Mouse (Mus musculus) thymus, postnatal 36 days (tissue): ENCODE measurements around the gene Bbs9.

Experiments used
- DNase-seq, 2 experiments: peaks; one replicate each; pipeline ENCODE4 v3.0.0; 2022; ENCODE audit warnings: mixed read lengths in 2 of 2

Bbs9 gene

DNA sequence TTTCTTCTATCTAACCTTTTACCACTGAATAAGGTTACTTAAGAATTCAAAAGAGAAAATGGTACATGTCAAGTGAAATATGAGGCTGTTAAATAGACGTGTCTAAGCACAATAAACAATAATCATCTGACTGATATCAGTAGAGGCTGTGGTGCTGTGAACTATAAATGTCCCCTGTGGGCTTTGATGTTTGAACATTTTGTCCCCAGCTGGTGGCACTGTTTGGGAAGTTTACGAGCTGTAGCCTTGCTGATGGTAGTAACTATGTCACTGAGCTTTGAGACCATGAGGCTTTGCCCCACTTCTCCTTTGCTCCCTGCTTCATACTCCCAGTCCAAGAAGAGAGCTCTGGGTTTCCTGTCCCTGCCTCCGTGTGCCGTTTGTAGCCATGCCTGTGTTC is 222.3 kb downstream of the Bbs9 start:
- DNase-seq = no peak

DNA sequence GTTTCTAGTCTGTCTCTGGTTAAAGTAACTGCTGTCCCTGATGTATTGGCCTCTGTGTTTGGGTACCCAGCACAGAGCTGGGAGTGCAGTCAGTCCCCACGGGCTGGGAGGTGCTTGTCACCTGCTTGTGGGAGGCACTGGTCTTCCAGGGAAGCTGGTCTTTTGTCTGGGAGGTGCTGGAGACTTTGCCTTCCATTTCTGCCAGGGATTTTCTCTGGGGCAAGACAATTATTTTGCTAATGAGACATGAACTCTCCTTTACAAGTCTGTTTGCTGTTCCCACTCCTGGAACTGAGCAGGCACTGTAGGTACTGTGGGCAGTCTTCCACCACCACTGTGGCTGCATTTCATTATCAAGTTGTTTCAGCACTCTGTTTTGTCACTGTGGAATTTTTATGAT is 223.0 kb downstream of the Bbs9 start:
- DNase-seq = no peak

DNA sequence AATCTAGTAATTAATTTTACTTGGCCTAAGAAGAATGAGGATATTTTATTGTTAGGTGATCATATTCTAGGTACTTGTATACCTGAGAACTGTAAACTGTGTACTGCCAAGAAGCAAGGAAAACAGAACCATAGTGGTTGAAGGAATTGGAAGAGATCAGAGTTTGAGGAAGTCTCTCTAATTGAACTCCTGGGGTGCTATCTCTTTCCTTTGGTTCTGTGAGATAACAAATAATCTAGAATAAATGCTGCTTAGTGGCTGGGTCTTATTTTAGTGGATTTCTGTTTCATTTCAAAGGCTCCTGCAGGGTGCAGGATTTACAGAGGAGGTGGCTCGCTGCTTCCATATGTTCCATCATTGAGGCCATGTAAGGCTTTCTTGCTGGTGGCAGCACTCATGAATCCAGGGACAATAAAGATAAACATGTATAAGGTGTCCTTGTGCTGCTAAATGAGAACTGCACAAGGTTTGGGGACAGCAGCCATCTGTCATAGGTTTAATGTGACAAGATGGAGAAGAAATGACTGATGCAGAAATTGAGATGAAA is 226.6 kb downstream of the Bbs9 start:
- DNase-seq = no peak

DNA sequence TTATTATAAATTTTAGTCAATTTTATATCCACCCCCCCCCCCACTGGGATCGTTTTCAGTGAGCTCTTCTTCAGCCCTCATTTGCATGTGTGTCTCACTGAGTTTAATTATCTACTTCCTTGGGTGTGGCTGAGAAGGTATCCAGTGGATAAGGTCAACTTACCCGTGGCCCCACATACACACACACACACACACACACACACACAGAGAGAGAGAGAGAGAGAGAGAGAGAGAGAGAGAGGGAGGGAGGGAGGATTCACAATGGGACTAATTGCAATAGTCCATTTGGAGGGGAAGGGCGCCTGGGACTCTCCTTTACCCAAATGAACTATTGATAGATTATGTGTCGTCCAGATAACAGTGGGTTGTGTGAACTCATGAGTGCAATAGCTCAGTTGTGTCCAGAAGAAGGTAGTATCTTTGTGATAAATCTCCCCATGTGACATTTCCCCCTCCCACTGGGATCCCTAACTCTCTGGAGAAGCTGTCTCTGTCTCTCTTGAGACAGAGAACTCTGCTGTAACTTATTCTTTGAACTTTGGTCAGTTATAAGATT is 227.4 kb downstream of the Bbs9 start:
- no peak for DNase-seq

DNA sequence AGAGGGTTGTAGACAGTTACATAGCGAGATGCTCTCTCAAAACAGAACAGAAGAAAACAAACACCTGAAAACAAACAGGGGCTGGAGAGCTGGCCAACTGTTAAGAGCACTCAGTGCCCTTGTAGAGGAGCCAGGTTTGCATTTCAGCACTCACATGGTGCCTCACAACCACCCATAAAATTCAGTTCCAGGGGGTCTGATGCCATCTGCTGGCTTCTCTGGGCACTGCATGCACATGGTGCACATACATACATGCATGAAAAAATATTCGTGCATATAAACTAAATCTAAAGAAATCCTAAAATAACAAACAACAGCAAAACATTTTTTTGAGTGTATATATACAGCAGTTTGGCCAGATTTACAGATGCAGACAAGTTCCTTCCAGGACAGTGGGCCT is 228.0 kb downstream of the Bbs9 start:
- peak in 1 of 2 experiments; percentile 4 for DNase-seq

DNA sequence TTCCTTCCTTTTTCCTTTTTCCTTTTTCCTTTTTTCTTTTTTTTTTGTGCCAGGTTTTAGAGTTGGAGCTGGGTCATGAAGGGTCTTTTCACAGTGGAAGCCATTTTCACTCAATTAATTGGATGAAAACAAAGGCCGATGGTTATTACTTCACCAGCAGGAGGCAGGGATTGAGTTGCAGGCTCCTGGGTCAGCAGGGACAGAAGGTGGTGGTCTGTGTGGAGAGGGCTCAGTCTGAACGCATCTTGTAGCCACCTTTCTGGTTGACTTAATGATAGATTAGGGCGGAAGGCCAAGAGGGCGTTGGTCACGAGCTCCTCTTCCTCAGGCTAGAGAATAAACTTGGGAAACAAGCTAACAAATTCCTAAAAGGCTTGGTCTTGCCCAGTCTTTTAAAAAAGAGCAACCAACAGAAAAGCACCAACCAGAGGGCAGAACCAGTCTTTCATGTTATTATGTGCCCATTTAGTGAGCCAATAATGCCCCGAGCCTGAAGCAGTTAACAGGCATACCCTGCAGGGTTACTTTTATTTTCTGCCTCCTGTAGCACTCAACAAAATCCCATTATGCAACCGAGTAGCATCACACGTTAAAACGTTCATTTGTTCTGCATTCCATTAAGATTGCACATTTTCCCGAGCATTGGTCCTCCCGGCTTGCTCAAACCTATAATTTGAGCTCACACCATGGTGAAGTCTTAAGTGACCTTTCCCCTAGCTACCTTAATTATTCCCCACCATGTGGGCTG is 231.8 kb downstream of the Bbs9 start:
- no peak for DNase-seq

DNA sequence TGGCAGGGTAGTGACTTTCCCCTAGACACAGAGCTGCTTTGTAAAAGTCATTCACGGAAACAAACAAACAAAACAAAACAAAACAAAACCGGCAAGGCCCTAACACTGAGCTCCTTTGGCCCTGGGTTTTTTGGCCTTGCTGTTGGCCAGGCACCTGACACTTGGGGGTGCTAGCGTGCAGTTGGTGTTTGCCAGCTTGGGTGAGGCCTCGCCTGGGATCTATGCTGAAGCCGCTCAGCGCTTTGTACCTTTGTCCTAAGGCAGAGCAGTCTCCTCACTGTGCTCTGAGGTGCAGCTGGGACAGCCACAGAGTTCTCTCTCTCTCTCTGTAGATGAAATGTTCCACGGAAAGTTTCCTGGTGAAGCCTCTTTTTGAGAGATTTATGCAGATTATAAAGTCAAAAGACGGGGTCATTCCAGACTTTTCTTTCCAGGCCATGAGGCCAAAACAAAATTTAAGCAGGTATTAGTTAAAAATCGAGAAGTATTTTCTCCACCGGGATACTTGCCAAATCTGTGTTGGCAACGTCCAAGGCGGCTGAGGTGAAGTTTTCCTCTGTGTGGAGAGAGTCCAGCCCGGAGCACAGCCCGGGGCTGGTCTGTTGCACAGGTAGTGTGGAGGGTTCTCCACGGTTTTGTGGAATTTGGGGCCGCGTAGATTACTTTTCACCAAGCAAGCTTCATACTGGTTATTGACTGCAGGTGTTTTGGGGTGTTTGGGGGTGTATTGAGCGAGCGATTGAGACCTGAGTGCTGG is 233.6 kb downstream of the Bbs9 start:
- DNase-seq = peak; percentile 28 to 29

DNA sequence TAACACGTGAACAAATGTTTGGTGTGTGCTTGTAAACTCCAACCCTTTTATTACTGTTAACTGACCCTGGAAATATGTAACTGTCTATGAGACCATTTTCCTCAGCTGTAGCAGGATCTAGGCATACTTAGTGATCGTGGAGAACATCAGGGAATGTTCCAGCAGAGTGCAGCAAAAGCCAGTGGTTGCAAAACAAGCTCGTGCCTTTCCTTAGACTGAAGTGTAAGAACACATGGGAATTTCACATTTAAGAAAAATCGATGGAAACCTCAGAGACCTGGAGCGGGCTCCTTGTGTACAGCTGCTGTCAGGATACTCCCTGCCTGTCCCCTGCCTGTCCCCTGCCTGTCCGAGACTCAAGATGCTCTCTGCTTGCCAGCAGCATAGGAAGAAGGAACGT is 234.5 kb downstream of the Bbs9 start:
- no peak for DNase-seq

DNA sequence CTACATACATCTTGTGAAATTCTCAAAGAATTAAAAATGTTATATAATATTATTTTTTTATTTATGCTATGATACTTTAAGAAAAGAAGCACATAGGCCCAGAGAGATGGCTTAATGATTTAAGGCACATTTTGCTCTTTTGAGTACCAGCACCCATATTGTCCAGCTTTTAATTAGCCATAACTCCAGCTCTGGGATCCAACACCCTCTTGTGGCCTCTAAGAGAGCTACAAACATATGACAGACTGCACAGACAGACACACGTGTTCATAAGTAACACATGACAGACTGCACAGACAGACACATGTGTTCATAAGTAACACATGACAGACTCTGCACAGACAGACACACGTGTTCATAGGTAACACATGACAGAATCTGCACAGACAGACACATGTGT is 235.8 kb downstream of the Bbs9 start:
- no peak for DNase-seq

DNA sequence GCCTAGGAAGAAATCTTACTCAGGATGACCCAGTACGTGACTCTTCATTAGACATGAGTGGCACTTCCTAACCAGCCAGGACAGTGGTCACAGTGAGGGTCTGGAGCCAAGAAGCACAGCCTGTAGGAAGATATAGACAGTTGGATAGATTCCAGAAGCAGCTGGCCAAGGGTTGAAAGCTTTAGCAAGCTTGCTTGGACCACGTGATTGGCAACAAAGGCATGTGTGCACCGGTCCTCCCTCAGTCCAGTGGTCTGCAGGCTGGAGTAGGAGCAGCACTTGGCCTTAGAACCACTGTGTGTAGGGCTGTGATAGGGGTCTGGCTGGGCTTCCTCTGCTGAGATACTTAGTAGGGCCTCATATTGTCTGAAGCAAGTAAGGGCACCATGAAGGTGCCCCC is 237.2 kb downstream of the Bbs9 start:
- no peak for DNase-seq

DNA sequence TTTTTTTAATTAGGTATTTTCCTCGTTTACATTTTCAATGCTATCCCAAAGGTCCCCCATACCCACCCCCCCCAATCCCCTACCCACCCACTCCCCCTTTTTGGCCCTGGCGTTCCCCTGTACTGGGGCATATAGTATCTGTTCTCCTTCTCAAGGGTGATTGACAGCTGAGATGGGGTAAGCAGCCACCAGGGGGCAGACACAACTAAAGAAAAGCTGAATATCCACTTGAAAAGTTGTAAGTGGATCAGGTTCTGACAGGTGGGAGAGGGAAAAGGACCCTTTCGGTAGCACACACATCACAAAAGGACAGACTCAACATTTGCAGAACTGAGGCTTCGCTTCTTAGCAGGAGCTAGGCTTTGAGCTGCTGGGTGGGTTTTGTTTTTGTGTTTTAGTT is 237.8 kb downstream of the Bbs9 start:
- peak; percentile 32 to 41 for DNase-seq

DNA sequence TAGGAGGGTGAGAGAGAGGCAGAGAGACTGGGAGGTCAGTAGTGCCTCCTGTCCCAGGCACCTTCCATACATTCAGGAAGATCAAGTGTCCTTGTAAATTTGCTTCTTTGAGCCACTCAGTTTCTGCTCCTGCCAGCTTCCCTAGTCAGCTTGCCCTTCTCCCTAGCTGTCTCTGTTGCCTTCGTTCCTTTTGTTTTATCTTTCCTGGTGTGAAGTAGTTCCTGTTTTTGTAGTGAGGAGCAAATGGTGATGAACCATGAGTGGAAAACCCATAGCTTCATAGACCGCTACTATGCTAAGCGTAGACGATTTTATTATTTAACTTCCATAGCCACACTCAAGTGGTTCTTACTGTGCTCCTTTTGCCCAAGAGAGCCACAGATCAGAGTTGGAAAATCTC is 242.1 kb downstream of the Bbs9 start:
- DNase-seq = no peak

DNA sequence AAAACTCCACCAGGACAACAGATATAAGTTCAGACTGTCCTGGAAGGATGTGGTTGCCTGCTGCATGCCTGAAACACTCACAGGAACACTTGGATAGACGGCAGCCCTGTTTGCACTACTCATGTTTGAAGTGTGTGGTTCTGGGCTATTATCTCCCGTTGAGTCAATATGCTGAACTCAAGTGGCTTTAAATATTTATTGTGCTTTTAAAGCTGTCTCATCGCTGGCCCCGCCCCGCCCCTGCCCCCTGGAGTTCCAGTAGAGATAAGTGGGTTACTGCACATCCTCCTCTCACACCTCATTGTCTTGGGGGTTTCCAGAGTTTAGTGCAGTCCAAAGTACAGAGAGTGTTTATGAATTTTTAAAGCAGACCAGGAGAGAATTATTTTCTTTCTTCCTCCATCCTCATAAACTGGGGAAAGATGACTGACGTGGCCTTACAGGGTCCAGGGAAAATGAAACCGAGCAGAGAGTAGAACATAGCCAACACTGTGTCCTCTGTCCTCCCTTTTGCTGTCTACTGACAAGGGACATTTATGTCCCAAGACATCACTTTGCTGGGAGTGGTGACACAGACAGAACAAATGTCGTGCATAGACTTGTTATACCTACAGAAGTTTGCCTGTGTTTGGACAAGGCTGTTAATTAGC is 242.8 kb downstream of the Bbs9 start:
- DNase-seq = no peak

DNA sequence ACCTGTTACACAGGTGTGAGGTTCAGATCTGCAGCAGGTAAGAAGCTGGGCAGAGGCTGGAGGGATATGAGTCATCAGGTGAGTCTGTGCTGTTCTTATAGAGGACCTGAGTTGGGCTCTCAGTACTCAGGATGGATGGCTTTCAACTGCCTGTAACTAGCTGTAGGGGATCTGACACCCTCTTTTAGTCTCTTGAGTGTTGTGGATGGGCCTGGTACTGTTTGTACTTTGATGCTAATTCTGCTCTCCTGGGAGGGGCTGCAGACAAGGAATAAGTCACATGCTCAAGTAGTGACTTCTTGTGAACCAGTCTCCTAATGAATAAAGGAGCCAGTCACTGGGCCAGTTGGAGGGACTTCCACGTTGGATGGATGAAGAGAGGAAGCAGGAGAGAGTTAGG is 257.1 kb downstream of the Bbs9 start:
- no peak for DNase-seq

DNA sequence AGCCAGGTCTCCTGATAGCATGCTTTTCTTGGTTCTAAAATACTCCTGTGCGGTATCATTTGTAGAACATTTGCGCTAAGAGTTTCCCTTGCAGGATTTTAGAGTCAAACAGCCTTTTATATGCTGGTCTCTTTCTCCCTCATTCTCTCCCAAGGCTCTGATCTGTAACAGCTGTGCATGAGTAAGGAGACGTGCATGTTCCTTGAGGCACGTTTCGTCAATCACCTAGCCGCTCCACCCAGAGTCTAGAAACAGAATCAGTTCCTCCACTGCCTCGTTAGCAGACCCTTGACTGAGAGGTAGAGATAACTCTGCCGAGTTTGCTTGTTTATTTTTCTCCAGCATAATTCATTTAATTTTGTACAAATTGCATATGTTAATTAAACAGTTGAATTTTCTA is 259.4 kb downstream of the Bbs9 start:
- DNase-seq = no peak

DNA sequence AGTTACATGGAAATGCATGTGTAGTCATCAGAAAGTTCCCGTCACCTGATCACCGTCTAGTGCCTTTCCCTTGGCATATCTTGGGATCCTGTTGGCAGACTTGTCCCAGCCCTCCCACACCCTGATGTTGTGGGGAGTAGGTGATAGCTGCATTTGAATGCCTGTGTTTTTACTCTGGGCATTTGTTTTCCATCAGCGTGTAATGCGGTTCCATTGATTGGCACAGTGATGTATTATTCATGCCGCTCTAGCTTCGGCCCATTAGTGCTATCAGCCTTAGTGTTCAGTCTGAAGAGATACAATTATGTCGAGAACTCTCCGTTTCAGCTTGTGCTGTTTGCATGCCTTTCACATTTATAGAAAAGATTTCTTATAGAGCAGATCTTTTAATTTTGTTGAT is 259.9 kb downstream of the Bbs9 start:
- no peak for DNase-seq

DNA sequence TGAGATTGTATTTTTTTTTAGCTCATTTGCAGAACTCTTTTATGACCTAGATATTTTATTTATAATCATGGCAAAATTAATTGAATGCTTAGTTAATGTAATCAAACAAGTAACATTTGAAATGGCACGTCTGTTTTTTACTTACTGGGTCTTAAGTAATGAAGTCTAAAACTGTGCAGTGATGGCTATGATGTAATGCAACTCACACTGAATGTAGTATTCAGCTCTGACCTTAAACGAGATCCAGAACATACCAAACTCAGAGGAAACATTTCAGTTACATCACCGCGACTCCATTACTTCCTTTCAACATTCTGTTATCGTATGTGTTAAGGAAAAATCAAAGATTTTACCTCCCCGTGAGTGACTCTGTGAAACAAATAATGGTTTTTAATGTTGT is 262.4 kb downstream of the Bbs9 start:
- no peak for DNase-seq

DNA sequence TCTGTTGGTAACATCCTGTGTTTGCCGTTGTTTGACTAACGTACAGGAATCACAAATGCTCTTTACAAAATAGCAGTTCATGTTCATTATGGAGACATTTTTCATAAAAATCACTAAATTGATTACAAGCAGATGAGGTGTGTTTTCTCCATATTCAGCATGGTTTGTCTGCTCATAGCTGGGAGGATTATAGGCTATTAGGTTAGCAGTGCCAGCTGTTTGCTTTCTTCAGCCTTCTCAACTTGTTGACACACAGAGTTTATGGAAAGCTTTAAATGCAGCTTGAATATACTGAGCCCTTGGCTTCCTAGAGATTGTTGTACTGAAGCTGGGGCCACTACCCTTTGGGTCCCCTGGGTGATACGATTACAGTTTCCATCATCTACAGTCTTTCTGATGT is 263.3 kb downstream of the Bbs9 start:
- no peak for DNase-seq

DNA sequence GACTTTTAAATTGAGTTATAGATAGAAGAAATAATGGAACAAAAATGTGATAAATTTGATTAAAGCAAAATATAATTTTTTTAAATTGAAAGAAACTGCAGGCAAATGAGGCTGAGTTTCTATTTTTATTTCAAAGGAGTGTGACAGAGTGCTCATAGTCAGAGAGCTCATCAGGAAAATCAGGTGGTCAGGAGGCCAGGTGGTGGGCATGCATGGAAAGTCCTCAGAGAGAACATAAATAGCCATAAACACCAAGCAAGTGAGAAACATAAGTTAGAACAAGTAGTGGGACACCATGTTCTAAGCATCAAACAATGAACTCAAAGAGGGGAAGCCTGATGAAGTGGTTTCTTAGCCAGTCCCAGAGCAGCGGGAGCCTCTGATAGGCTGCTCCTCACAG is 266.5 kb downstream of the Bbs9 start:
- DNase-seq = no peak

DNA sequence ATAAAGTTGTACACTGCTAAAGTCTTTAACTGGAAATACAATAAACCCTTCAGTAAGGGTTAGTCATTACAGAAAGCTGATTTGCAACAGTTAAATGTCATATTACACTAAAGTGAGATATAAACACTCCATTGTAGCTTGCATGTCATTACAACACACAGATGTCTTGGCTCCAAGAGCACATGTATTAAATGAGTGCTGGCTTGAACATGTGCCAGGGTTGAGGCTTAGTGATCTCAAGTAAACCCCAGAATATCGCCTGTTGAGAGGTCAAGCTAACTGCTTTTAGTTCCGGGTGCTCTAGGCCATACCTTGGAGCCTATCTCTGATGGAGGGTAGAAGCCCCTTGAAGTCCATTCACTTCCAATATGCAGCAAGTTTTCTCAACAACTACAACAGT is 273.1 kb downstream of the Bbs9 start:
- DNase-seq = no peak

DNA sequence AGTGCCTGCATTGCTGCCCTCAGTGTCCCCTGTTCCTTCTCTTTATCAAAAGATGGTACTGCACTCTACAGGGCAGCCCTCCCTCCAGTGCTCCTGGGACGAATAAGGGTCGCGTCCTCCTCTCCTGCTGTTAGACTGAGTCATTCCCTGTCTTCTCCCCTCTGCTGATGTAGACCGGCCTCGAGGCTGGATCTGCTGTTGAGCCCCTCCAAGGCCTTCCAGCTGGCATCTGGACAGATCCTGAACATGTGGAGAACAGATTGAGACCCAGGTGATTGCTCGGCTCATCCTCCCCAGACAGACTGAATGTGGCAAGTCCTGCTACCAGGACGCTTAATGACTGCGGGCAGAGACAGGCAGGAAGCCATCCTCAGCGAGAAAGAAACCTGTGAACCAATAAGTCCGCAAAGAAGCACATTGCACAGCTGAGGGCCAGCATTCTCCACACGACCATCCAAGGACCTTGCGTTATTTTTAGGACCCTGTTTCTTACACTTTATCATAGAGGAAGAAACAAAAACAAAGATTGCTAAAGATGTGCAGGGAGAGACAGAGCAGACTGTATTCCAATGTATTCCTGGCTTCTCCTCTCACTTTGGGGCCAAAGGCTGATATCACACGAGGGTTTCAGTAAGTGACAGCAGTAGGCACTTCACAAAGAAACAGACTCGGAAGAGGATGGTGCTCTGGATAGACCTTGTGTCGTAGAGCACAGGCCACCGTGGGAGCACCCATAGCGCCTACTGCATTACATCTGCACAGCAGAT is 275.4 kb downstream of the Bbs9 start:
- no peak for DNase-seq

DNA sequence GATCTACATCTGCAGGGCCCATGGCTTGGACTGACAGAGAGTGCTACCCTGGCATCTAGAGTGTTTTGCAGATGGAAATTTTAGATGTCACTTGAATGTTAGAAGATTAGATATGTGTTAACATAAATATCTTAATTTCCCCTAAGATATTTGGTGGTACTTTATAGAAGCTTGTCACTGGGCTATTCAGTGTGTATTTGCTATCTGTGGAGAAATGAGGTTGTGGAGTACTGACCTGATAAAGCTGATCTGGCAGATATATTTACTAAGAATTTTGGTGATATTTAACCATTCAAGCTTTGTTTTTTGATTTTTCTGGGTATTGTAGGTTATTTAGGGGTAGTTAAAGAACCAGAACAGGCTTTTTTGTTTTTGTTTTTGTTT is 276.0 kb downstream of the Bbs9 start:
- no peak for DNase-seq
